Mouse (Mus musculus): ENCODE data around the gene Atp5f1. TPM values are rescaled to one million over a fixed set of nuclear protein-coding genes. Genes with fewer than 3 reads are reported as not detected.
"Not testable (repeated sequence)": the region's sequence is repeated elsewhere in the genome, so short reads cannot be mapped to it uniquely, and the experiment has no call there.

The Atp5f1 gene
- polyA plus RNA-seq (2014; fragmentation: Nextera tagmentation; extraction: Ambion mirVana) = 594 and 601 TPM in 2 replicates

- peak within 1 kb of the TSS; percentile 83 for H3K4me2 ChIP-seq (ENCODE audit: low read depth, low read length)
- peak within 1 kb of the TSS; percentile 88 for H3K4me3 ChIP-seq (ENCODE audit: low read depth, low read length)
- H3K27me3 ChIP-seq (ENCODE audit: control insufficient read depth, insufficient read depth, low read length) = no peaks in the 10 kb centered on the region
- peaks cover 25% of the 10 kb centered on the region; the same call in 1 of the 2 replicates for H3K4me1 ChIP-seq (ENCODE audit: control insufficient read depth, insufficient read depth, low read length)
- H3K27ac ChIP-seq (ENCODE audit: low read depth, low read length) = peak within 1 kb of the TSS; percentile 80
- 12% methylated on average over 6 of the region's 6 CpGs for WGBS
- H3K9ac ChIP-seq (replicated peaks; ENCODE audit: low read depth, low read length) = peak within 1 kb of the TSS; percentile 92
- no peak for ATAC-seq (ENCODE audit: low read depth)
- H3K36me3 ChIP-seq (ENCODE audit: control insufficient read depth, insufficient read depth, low read length) = peaks cover 32% of the 10 kb centered on the region
- H3K9me3 ChIP-seq (ENCODE audit: control insufficient read depth, low read length) = no peaks in the 10 kb centered on the region
These were observed at the start of gene Atp5f1 for GRCm38 (mm10) chr3:105959999-105960398. Gene Atp5f1 (minus strand): TSS chr3:105960099.

GRCm38 (mm10) chr3:106003360-106003759, 43.5 kb upstream of the Atp5f1 start:
- H3K9me3 ChIP-seq (ENCODE audit: control insufficient read depth, low read length); H3K27me3 ChIP-seq (ENCODE audit: control insufficient read depth, insufficient read depth, low read length); ATAC-seq (ENCODE audit: low read depth); H3K4me3 ChIP-seq (ENCODE audit: low read depth, low read length); H3K9ac ChIP-seq (replicated peaks; ENCODE audit: low read depth, low read length); H3K4me2 ChIP-seq (ENCODE audit: low read depth, low read length); H3K27ac ChIP-seq (ENCODE audit: low read depth, low read length); H3K36me3 ChIP-seq (ENCODE audit: control insufficient read depth, insufficient read depth, low read length); H3K4me1 ChIP-seq (ENCODE audit: control insufficient read depth, insufficient read depth, low read length): not testable (repeated sequence)
- 71% methylated on average over 9 of the region's 10 CpGs for WGBS

- Histone ChIP-seq H3K27me3 (ENCODE audit: control insufficient read depth, insufficient read depth, low read length) (no peaks in the 10 kb centered on the region), H3K9me3 (ENCODE audit: control insufficient read depth, low read length) (no peaks in the 10 kb centered on the region), H3K9ac (replicated peaks; ENCODE audit: low read depth, low read length) (0 out of 2 replicates have a peak overlapping the region, but pooled peaks have one; percentile 21), H3K36me3 (ENCODE audit: control insufficient read depth, insufficient read depth, low read length) (no peaks in the 10 kb centered on the region), H3K27ac (ENCODE audit: low read depth, low read length) (no peak overlapping the region), H3K4me3 (ENCODE audit: low read depth, low read length) (peak overlapping the region; percentile 9; the same call in 1 of the 2 replicates), H3K4me2 (ENCODE audit: low read depth, low read length) (peak overlapping the region; percentile 42), H3K4me1 (ENCODE audit: control insufficient read depth, insufficient read depth, low read length) (no peaks in the 10 kb centered on the region)
- WGBS = 22% methylated on average over 17 of the region's 17 CpGs
- peak; percentile 91; the same call in 1 of the 2 replicates for ATAC-seq (ENCODE audit: low read depth)
These were observed 41.8 kb upstream of the Atp5f1 start for GRCm38 (mm10) chr3:106001416-106002370.

- Histone ChIP-seq H3K27ac (ENCODE audit: low read depth, low read length) (no peak overlapping the region), H3K4me2 (ENCODE audit: low read depth, low read length) (peak overlapping the region; percentile 42), H3K27me3 (ENCODE audit: control insufficient read depth, insufficient read depth, low read length) (no peaks in the 10 kb centered on the region), H3K9me3 (ENCODE audit: control insufficient read depth, low read length) (no peaks in the 10 kb centered on the region), H3K4me1 (ENCODE audit: control insufficient read depth, insufficient read depth, low read length) (no peaks in the 10 kb centered on the region), H3K4me3 (ENCODE audit: low read depth, low read length) (0 out of 2 replicates have a peak overlapping the region, but pooled peaks have one; percentile 9), H3K9ac (replicated peaks; ENCODE audit: low read depth, low read length) (0 out of 2 replicates have a peak overlapping the region, but pooled peaks have one; percentile 21), H3K36me3 (ENCODE audit: control insufficient read depth, insufficient read depth, low read length) (no peaks in the 10 kb centered on the region)
- peak; percentile 41; the same call in 1 of the 2 replicates for ATAC-seq (ENCODE audit: low read depth)
- 21% methylated on average over 11 of the region's 11 CpGs for WGBS
These were observed 40.9 kb upstream of the Atp5f1 start for GRCm38 (mm10) chr3:106000707-106001375.

GRCm38 (mm10) chr3:105994730-105995129, 34.8 kb upstream of the Atp5f1 start:
- Histone ChIP-seq H3K27ac (ENCODE audit: low read depth, low read length) (no peak overlapping the region), H3K9ac (replicated peaks; ENCODE audit: low read depth, low read length) (no peak overlapping the region), H3K36me3 (ENCODE audit: control insufficient read depth, insufficient read depth, low read length) (no peaks in the 10 kb centered on the region), H3K4me1 (ENCODE audit: control insufficient read depth, insufficient read depth, low read length) (no peaks in the 10 kb centered on the region), H3K27me3 (ENCODE audit: control insufficient read depth, insufficient read depth, low read length) (no peaks in the 10 kb centered on the region), H3K9me3 (ENCODE audit: control insufficient read depth, low read length) (no peaks in the 10 kb centered on the region), H3K4me3 (ENCODE audit: low read depth, low read length) (no peak overlapping the region), H3K4me2 (ENCODE audit: low read depth, low read length) (no peak overlapping the region)
- ATAC-seq (ENCODE audit: low read depth) = no peak
- WGBS = 77% methylated on average over 2 of the region's 2 CpGs

GRCm38 (mm10) chr3:105991653-105992283, 31.9 kb upstream of the Atp5f1 start:
- WGBS = 34% methylated on average over 4 of the region's 4 CpGs
- ATAC-seq (ENCODE audit: low read depth) = peak; percentile 51; the same call in 1 of the 2 replicates
- Histone ChIP-seq H3K9me3 (ENCODE audit: control insufficient read depth, low read length) (no peaks in the 10 kb centered on the region), H3K27ac (ENCODE audit: low read depth, low read length) (no peak overlapping the region), H3K4me2 (ENCODE audit: low read depth, low read length) (no peak overlapping the region), H3K9ac (replicated peaks; ENCODE audit: low read depth, low read length) (no peak overlapping the region), H3K4me1 (ENCODE audit: control insufficient read depth, insufficient read depth, low read length) (no peaks in the 10 kb centered on the region), H3K36me3 (ENCODE audit: control insufficient read depth, insufficient read depth, low read length) (no peaks in the 10 kb centered on the region), H3K27me3 (ENCODE audit: control insufficient read depth, insufficient read depth, low read length) (no peaks in the 10 kb centered on the region), H3K4me3 (ENCODE audit: low read depth, low read length) (no peak overlapping the region)

GRCm38 (mm10) chr3:105989611-105990010, 29.7 kb upstream of the Atp5f1 start:
- not testable (repeated sequence) for H3K4me2 ChIP-seq (ENCODE audit: low read depth, low read length); ATAC-seq (ENCODE audit: low read depth); H3K4me3 ChIP-seq (ENCODE audit: low read depth, low read length)

GRCm38 (mm10) chr3:105974174-105974573, 14.3 kb upstream of the Atp5f1 start:
- Histone ChIP-seq H3K4me3 (ENCODE audit: low read depth, low read length) (no peak overlapping the region), H3K9ac (replicated peaks; ENCODE audit: low read depth, low read length) (no peak overlapping the region), H3K36me3 (ENCODE audit: control insufficient read depth, insufficient read depth, low read length) (peaks cover 6% of the 10 kb centered on the region), H3K27ac (ENCODE audit: low read depth, low read length) (no peak overlapping the region), H3K9me3 (ENCODE audit: control insufficient read depth, low read length) (no peaks in the 10 kb centered on the region), H3K4me2 (ENCODE audit: low read depth, low read length) (no peak overlapping the region), H3K27me3 (ENCODE audit: control insufficient read depth, insufficient read depth, low read length) (no peaks in the 10 kb centered on the region), H3K4me1 (ENCODE audit: control insufficient read depth, insufficient read depth, low read length) (no peaks in the 10 kb centered on the region)
- 85% methylated on average over 2 of the region's 2 CpGs for WGBS
- no peak for ATAC-seq (ENCODE audit: low read depth)

More at GRCm38 (mm10) chr3:105989611-105990010, 29.7 kb upstream of the Atp5f1 start:
- H3K36me3 ChIP-seq (ENCODE audit: control insufficient read depth, insufficient read depth, low read length); H3K4me1 ChIP-seq (ENCODE audit: control insufficient read depth, insufficient read depth, low read length); H3K27ac ChIP-seq (ENCODE audit: low read depth, low read length); H3K27me3 ChIP-seq (ENCODE audit: control insufficient read depth, insufficient read depth, low read length); H3K9ac ChIP-seq (replicated peaks; ENCODE audit: low read depth, low read length); H3K9me3 ChIP-seq (ENCODE audit: control insufficient read depth, low read length): not testable (repeated sequence)
- whole genome bisulfite sequencing = 37% methylated on average over 5 of the region's 5 CpGs

Data from neural tube, embryonic 14.5 days (tissue).